Mouse (Mus musculus): Measurements from ENCODE around the gene Med4. TPM values are rescaled to one million over a fixed set of nuclear protein-coding genes. Genes with fewer than 3 reads are reported as not detected.
A peak's percentile ranks its signal among the peaks of the same experiment; 100 is the strongest.

Gene Med4
- total RNA-seq, 2 experiments from 2014 or later = 31.7 to 35.4 TPM

GRCm38 (mm10) chr14:73550732-73551131 is 40.9 kb downstream of the Med4 start:
- peak in 1 of 2 experiments; percentile 16 for DNase-seq (ENCODE audit: low spot score in 2 of 2)
- H3K27ac ChIP-seq = peak overlapping the region; percentile 40
- H3K4me3 ChIP-seq = no peak overlapping the region
- no peak for TF ChIP-seq CTCF (conservative IDR thresholded peaks at IDR 0.05)

- no peak for TF ChIP-seq CTCF (conservative IDR thresholded peaks at IDR 0.05)
- DNase-seq (ENCODE audit: low spot score in 2 of 2) = no peak
- Histone ChIP-seq H3K27ac (peak overlapping the region; percentile 40), H3K4me3 (no peak overlapping the region)
Observed at GRCm38 (mm10) chr14:73551164-73551563, 41.3 kb downstream of the Med4 start.

- peak; percentile 35; the same call in 1 of the 2 replicates for TF ChIP-seq CTCF (conservative IDR thresholded peaks at IDR 0.05)
- peak; percentile 93 to 94 for DNase-seq (ENCODE audit: low spot score in 2 of 2)
- H3K27ac ChIP-seq = peak overlapping the region; percentile 84
Observed at GRCm38 (mm10) chr14:73552341-73553121, 42.7 kb downstream of the Med4 start.

DNA sequence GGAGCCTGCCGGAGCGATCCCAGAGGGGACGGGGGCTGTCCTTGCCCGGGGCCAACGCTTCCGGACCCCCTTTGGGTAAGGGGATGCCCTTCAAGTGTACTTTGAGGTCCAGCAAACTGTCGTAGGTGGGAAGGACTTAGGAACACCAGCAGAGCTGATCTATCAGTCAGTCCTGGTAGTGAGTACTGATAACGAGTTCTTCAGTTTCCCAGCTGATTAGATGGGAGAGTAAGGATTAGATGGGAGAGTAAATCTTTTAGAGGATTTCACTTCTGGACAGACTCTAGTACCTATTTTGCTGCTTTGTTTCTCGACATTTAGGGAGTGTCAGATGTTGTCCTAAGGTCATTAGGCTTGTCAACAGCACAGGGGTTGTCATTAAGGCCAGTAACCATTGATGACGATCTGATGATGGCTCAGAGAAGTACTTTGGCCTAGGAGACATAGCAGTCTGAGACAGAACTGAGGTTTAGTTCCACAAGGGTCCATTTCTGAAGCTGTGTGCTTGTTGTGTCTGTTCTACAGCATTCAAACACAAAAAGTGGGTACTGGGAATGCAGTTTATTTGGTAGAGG is 43.4 kb downstream of the Med4 start:
- no peak for DNase-seq (ENCODE audit: low spot score in 2 of 2)
- H3K27ac ChIP-seq = peak overlapping the region; percentile 84
- peak overlapping the region; percentile 75 for H3K4me3 ChIP-seq
- TF ChIP-seq CTCF (conservative IDR thresholded peaks at IDR 0.05) = no peak

More at GRCm38 (mm10) chr14:73552341-73553121, 42.7 kb downstream of the Med4 start:
- peak overlapping the region; percentile 75 for H3K4me3 ChIP-seq

Other genes with a start within 250 kb of the Med4 start
- 10 to 100 TPM; 32.0 to 40.5 TPM for gene Rb1, start 184.2 kb upstream of the Med4 start, total RNA-seq (2021)
- 1,000 to 10,000 TPM in 1 of 2 experiments, 100 to 1,000 TPM in 1; 989 to 1,035 TPM for gene Itm2b, start 124.7 kb upstream of the Med4 start, total RNA-seq (2021)
- gene Sucla2, start 15.3 kb downstream of the Med4 start, total RNA-seq (2021) = 100 to 1,000 TPM; 151 to 152 TPM
- 1 to 10 TPM; 4.8 to 7.7 TPM for gene Nudt15, start 38.2 kb downstream of the Med4 start, total RNA-seq (2021)
- gene Gm21750, start 151.2 kb downstream of the Med4 start, total RNA-seq (2021) = not detected